In genomic region chr8:111626933-111627332, GRCm38 (mm10) we compare ENCODE assay signal across 23 mouse cellular contexts. TPM values are rescaled to one million over a fixed set of nuclear protein-coding genes. Genes with fewer than 3 reads are reported as not detected.
DNase-seq lines count a peak whose midpoint lies in the region; ATAC-seq and TF ChIP-seq lines count a peak whose summit lies in the region.
"Had no signal": no experiment of that assay in that cellular context is flagged by ENCODE, and none has a peak within 500 bp of the region (broad histone marks: within the 10 kb centered on the region; RNA-seq: fewer than 3 reads in every experiment).

No protein-coding gene starts in this region.

- no peaks in the 10 kb centered on the region for H3K27me3 ChIP-seq in myocyte (ENCODE audit: control insufficient read depth, insufficient read depth, insufficient read length)
- no peaks in the 10 kb centered on the region for H3K27me3 ChIP-seq in midbrain, embryonic 11.5 days (ENCODE audit: control insufficient read depth, insufficient read depth, low read length)
- H3K27me3 ChIP-seq: embryonic facial prominence, embryonic 15.5 days; forebrain, embryonic 12.5 days; heart, embryonic 15.5 days; midbrain, embryonic 12.5 days had no signal

- H3K9me3 ChIP-seq in midbrain, embryonic 11.5 days (ENCODE audit: control insufficient read depth, low read length) = no peaks in the 10 kb centered on the region
- H3K9me3 ChIP-seq: embryonic facial prominence, embryonic 10.5 days; embryonic facial prominence, embryonic 15.5 days; forebrain, embryonic 12.5 days; heart, embryonic 10.5 days; heart, embryonic 15.5 days; liver, embryonic 12.5 days; midbrain, embryonic 12.5 days had no signal

- no peak overlapping the region for H3ac ChIP-seq in myocyte (ENCODE audit: control insufficient read depth, insufficient read length)

- H3K4me3 ChIP-seq in myocyte = no peak overlapping the region
- no peak overlapping the region for H3K4me3 ChIP-seq in midbrain, embryonic 11.5 days (ENCODE audit: low read depth, low read length)
- H3K4me3 ChIP-seq: embryonic facial prominence, embryonic 10.5 days; embryonic facial prominence, embryonic 15.5 days; forebrain, embryonic 12.5 days; heart, embryonic 10.5 days; heart, embryonic 15.5 days; liver, embryonic 12.5 days; midbrain, embryonic 12.5 days had no signal

- ATAC-seq in midbrain, embryonic 11.5 days (ENCODE audit: low FRiP score) = no peak
- ATAC-seq: forebrain, postnatal 0 days; hindbrain, embryonic 16.5 days; liver, embryonic 12.5 days had no signal

- no peak overlapping the region for H3K27ac ChIP-seq in midbrain, embryonic 11.5 days (ENCODE audit: low read depth, low read length)
- H3K27ac ChIP-seq: embryonic facial prominence, embryonic 10.5 days; embryonic facial prominence, embryonic 15.5 days; forebrain, embryonic 12.5 days; heart, embryonic 10.5 days; heart, embryonic 15.5 days; liver, embryonic 12.5 days; midbrain, embryonic 12.5 days had no signal

- peak; percentile 36 for DNase-seq in cerebellum, adult 11-12 months
- no peak for DNase-seq in cerebellum, adult 11 months
- DNase-seq in kidney, adult 9 months = peak; percentile 14
- DNase-seq in kidney, postnatal 14 days = no peak
- DNase-seq in testis, postnatal 10 days (ENCODE audit: low spot score) = peak; percentile 47
- DNase-seq in testis, postnatal 14 days (ENCODE audit: low spot score) = no peak
- no peak for DNase-seq in midbrain, embryonic 11.5 days (ENCODE audit: low spot score, missing footprints)
- DNase-seq: adrenal gland, postnatal 14 days; forebrain, postnatal 0 days; kidney, adult 18-20 months; left cerebral cortex, postnatal 4 days; liver, postnatal 0 days; lung, postnatal 36 days; right cerebral cortex, postnatal 25 days had no signal

- no peaks in the 10 kb centered on the region for H3K36me3 ChIP-seq in myocyte (ENCODE audit: control insufficient read depth, insufficient read depth)
- no peaks in the 10 kb centered on the region for H3K36me3 ChIP-seq in midbrain, embryonic 11.5 days (ENCODE audit: control insufficient read depth, insufficient read depth, low read length)

- no peaks in the 10 kb centered on the region for H3K79me2 ChIP-seq in myocyte (ENCODE audit: control insufficient read depth, insufficient read depth)

- H3K4me1 ChIP-seq in midbrain, embryonic 11.5 days (ENCODE audit: control insufficient read depth, insufficient read depth, low read length) = no peaks in the 10 kb centered on the region
- H3K4me1 ChIP-seq: forebrain, embryonic 12.5 days; midbrain, embryonic 12.5 days had no signal

- no peak for TF ChIP-seq POLR2A in myocyte (IDR thresholded peaks at IDR 0.05; ENCODE audit: insufficient read length, low read depth)

- H3K4me2 ChIP-seq in myocyte (ENCODE audit: low read depth) = peak overlapping the region; percentile 62
- no peak overlapping the region for H3K4me2 ChIP-seq in midbrain, embryonic 11.5 days
- H3K4me2 ChIP-seq: embryonic facial prominence, embryonic 15.5 days; forebrain, embryonic 12.5 days; heart, embryonic 15.5 days; liver, embryonic 12.5 days; midbrain, embryonic 12.5 days had no signal

- H3K9ac ChIP-seq in midbrain, embryonic 11.5 days (ENCODE audit: low read length) = no peak overlapping the region
- H3K9ac ChIP-seq: embryonic facial prominence, embryonic 15.5 days; forebrain, embryonic 12.5 days; forebrain, postnatal 0 days; heart, embryonic 15.5 days; liver, embryonic 12.5 days; liver, postnatal 0 days; midbrain, embryonic 12.5 days had no signal

- WGBS in midbrain, embryonic 11.5 days = 89% methylated on average over 14 of the region's 14 CpGs

TF ChIP-seq in myocyte, 11 proteins besides CTCF, POLR2A, EP300 and RAD21:
- TF ChIP-seq MYOG (IDR thresholded peaks at IDR 0.05; ENCODE audit: control insufficient read depth in 1 of 3, insufficient read depth in 1 of 3, insufficient read length in 2 of 3, low read depth in 2 of 3) = peak in 2 of 3 experiments; percentile 65 to 70
- TF ChIP-seq REST (IDR thresholded peaks at IDR 0.05; ENCODE audit: insufficient read depth, insufficient read length) = no peak
- no peak for TF ChIP-seq TCF12 (IDR thresholded peaks at IDR 0.05; ENCODE audit: insufficient read depth, poor library complexity, severe bottlenecking)
- no peak for TF ChIP-seq E2F4 (IDR thresholded peaks at IDR 0.05; ENCODE audit: insufficient read depth)
- TF ChIP-seq MYOD1 (IDR thresholded peaks at IDR 0.05; ENCODE audit: control insufficient read depth in 1 of 3, insufficient read length in 2 of 3, low read depth in 2 of 3) = peak in 2 of 3 experiments; percentile 84 to 85

RNA-seq across cellular contexts. Expression of gene Ldhd, which starts 3.2 kb away (rescaled TPM):
- 0.16 TPM for polyA plus RNA-seq in myocyte (2012; fragmentation: generic; extraction: Trizol)
- 0.19 and 0.22 TPM in 2 replicates for polyA plus RNA-seq in midbrain, embryonic 11.5 days (2014; fragmentation: Nextera tagmentation; extraction: Ambion mirVana)

RNA-seq across cellular contexts. Expression of gene Zfp1, which starts 16.3 kb away (rescaled TPM):
- polyA plus RNA-seq in myocyte (2012; fragmentation: generic; extraction: Trizol) = 5.3 TPM
- 23.8 and 25.6 TPM in 2 replicates for polyA plus RNA-seq in midbrain, embryonic 11.5 days (2014; fragmentation: Nextera tagmentation; extraction: Ambion mirVana)

Comparison
In these comparisons a context has a peak if more than half of its experiments do, and no peak if none do; other contexts are left out.
1. DNase-seq: peak in cerebellum, adult 11-12 months (single experiment), kidney, adult 9 months (single experiment) and testis, postnatal 10 days (single experiment); none in cerebellum, adult 11 months (single experiment), kidney, postnatal 14 days (single experiment), testis, postnatal 14 days (single experiment) and midbrain, embryonic 11.5 days (single experiment).